Mouse (Mus musculus): ENCODE results near the gene Mgat3. TPM values are rescaled to one million over a fixed set of nuclear protein-coding genes. Genes with fewer than 3 reads are reported as not detected.

Mgat3 gene
- polyA plus RNA-seq, 1 experiment from 2014 or later: 10.5 TPM

GRCm38 (mm10) chr15:80249672-80250071, 76.2 kb downstream of the Mgat3 start:
- Histone ChIP-seq H3K27me3 (replicated peaks; ENCODE audit: control insufficient read depth, insufficient read depth, low read length) (no peaks in the 10 kb centered on the region), H3K9me3 (ENCODE audit: control insufficient read depth, low read length) (no peaks in the 10 kb centered on the region), H3K9ac (ENCODE audit: low read length) (no peak overlapping the region), H3K4me1 (replicated peaks; ENCODE audit: control insufficient read depth, insufficient read depth, low read length) (peaks cover 12% of the 10 kb centered on the region; the same call in 1 of the 2 replicates), H3K4me3 (ENCODE audit: low read depth, low read length) (no peak overlapping the region), H3K36me3 (ENCODE audit: control insufficient read depth, insufficient read depth, low read length) (peaks cover 75% of the 10 kb centered on the region), H3K27ac (ENCODE audit: low read depth) (no peak overlapping the region), H3K4me2 (ENCODE audit: low read length) (no peak overlapping the region)
- ATAC-seq (replicated peaks; ENCODE audit: low FRiP score, low TSS enrichment, low read depth) (no peak), DNase-seq (ENCODE audit: low spot score) (no peak)
- WGBS: 96% methylated on average over 10 of the region's 10 CpGs

- H3K4me1 ChIP-seq (replicated peaks; ENCODE audit: control insufficient read depth, insufficient read depth, low read length): peaks cover 12% of the 10 kb centered on the region; the same call in 1 of the 2 replicates
- no peak overlapping the region for H3K4me3 ChIP-seq (ENCODE audit: low read depth, low read length)
- no peak overlapping the region for H3K27ac ChIP-seq (ENCODE audit: low read depth)
- ATAC-seq (replicated peaks; ENCODE audit: low FRiP score, low TSS enrichment, low read depth) (no peak), DNase-seq (ENCODE audit: low spot score) (no peak)
- H3K9me3 ChIP-seq (ENCODE audit: control insufficient read depth, low read length): no peaks in the 10 kb centered on the region
- no peaks in the 10 kb centered on the region for H3K27me3 ChIP-seq (replicated peaks; ENCODE audit: control insufficient read depth, insufficient read depth, low read length)
- 85% methylated on average over 6 of the region's 6 CpGs for WGBS
- no peak overlapping the region for H3K4me2 ChIP-seq (ENCODE audit: low read length)
- no peak overlapping the region for H3K9ac ChIP-seq (ENCODE audit: low read length)
- H3K36me3 ChIP-seq (ENCODE audit: control insufficient read depth, insufficient read depth, low read length): peaks cover 69% of the 10 kb centered on the region
Measured at GRCm38 (mm10) chr15:80250586-80250985, 77.1 kb downstream of the Mgat3 start.

DNA sequence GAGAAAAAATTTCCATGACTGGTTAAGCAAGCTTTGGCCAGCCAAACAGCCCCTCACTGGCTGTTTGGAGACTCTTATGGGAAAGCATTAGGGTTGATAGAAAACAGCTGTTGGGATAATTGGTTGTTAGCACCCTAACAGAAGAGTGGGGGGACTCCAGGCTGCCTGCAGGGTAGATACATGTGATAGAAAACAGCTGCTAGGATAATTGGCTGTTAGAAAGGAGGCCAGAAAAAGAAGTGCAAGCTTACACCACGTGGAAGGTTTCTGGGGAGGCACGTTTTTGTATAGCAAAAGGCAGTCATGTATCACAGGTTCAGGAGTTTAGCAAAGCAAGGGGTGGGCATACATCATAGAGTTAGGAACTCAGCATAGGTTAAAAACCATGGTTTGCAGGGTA, 80.0 kb downstream of the Mgat3 start:
- peak overlapping the region; percentile 99 for H3K27ac ChIP-seq (ENCODE audit: low read depth)
- DNase-seq (ENCODE audit: low spot score): peak; percentile 59
- H3K27me3 ChIP-seq (replicated peaks; ENCODE audit: control insufficient read depth, insufficient read depth, low read length): no peaks in the 10 kb centered on the region
- no peak for ATAC-seq (replicated peaks; ENCODE audit: low FRiP score, low TSS enrichment, low read depth)
- H3K9ac ChIP-seq (ENCODE audit: low read length): no peak overlapping the region
- H3K4me2 ChIP-seq (ENCODE audit: low read length): 0 out of 2 replicates have a peak overlapping the region, but pooled peaks have one; percentile 69
- H3K4me1 ChIP-seq (replicated peaks; ENCODE audit: control insufficient read depth, insufficient read depth, low read length): peaks cover 27% of the 10 kb centered on the region
- H3K9me3 ChIP-seq (ENCODE audit: control insufficient read depth, low read length): no peaks in the 10 kb centered on the region
- peaks cover 65% of the 10 kb centered on the region for H3K36me3 ChIP-seq (ENCODE audit: control insufficient read depth, insufficient read depth, low read length)
- 34% methylated on average over 2 of the region's 2 CpGs for WGBS
- no peak overlapping the region for H3K4me3 ChIP-seq (ENCODE audit: low read depth, low read length)

GRCm38 (mm10) chr15:80254207-80254606, 80.7 kb downstream of the Mgat3 start:
- Histone ChIP-seq H3K27me3 (replicated peaks; ENCODE audit: control insufficient read depth, insufficient read depth, low read length) (no peaks in the 10 kb centered on the region), H3K27ac (ENCODE audit: low read depth) (peak overlapping the region; percentile 99), H3K9ac (ENCODE audit: low read length) (peak overlapping the region; percentile 62), H3K4me2 (ENCODE audit: low read length) (peak overlapping the region; percentile 69), H3K4me3 (ENCODE audit: low read depth, low read length) (peak overlapping the region; percentile 100), H3K36me3 (ENCODE audit: control insufficient read depth, insufficient read depth, low read length) (peaks cover 63% of the 10 kb centered on the region), H3K4me1 (replicated peaks; ENCODE audit: control insufficient read depth, insufficient read depth, low read length) (peaks cover 27% of the 10 kb centered on the region), H3K9me3 (ENCODE audit: control insufficient read depth, low read length) (no peaks in the 10 kb centered on the region)
- ATAC-seq (replicated peaks; ENCODE audit: low FRiP score, low TSS enrichment, low read depth): no peak
- WGBS: 41% methylated on average over 6 of the region's 6 CpGs
- DNase-seq (ENCODE audit: low spot score): no peak

- WGBS: under 1% methylated on average over 61 of the region's 62 CpGs
- peaks cover 27% of the 10 kb centered on the region for H3K4me1 ChIP-seq (replicated peaks; ENCODE audit: control insufficient read depth, insufficient read depth, low read length)
Measured at GRCm38 (mm10) chr15:80254847-80255645, 81.5 kb downstream of the Mgat3 start, which contains the start of gene Atf4. Gene Atf4, plus strand, starts transcription at chr15:80255184.

DNA sequence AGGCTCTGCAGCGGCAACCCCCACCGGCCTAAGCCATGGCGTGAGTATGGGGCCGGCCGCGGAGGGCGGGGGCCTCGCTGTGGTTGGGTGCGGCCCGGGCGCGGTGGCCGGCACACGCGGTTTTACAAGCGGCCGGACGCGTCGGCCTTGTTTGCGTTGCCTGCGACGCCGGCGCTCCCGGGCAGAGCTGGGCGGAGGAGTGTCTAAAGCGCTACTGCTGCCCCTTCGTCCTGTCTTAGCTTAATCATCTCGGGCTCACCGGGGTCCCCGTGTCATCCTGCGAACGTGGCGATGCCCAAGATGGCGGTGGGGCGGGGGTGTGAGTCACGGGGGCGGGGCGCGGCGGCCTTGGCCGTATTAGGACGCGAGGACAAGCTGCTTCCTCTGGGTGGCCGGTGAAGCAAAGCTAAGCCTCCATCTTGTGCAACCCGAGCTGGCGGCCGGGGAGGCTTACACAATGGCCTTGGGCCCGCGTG, 82.2 kb downstream of the Mgat3 start:
- H3K9ac ChIP-seq (ENCODE audit: low read length): peak overlapping the region; percentile 100
- peak; percentile 92 for DNase-seq (ENCODE audit: low spot score)
- peak overlapping the region; percentile 97 for H3K4me2 ChIP-seq (ENCODE audit: low read length)
- H3K36me3 ChIP-seq (ENCODE audit: control insufficient read depth, insufficient read depth, low read length): peaks cover 61% of the 10 kb centered on the region
- peak overlapping the region; percentile 99 for H3K27ac ChIP-seq (ENCODE audit: low read depth)
- H3K4me1 ChIP-seq (replicated peaks; ENCODE audit: control insufficient read depth, insufficient read depth, low read length): peaks cover 27% of the 10 kb centered on the region
- ATAC-seq (replicated peaks; ENCODE audit: low FRiP score, low TSS enrichment, low read depth): peak; percentile 32
- no peaks in the 10 kb centered on the region for H3K9me3 ChIP-seq (ENCODE audit: control insufficient read depth, low read length)
- H3K27me3 ChIP-seq (replicated peaks; ENCODE audit: control insufficient read depth, insufficient read depth, low read length): no peaks in the 10 kb centered on the region
- under 1% methylated on average over 51 of the region's 51 CpGs for WGBS
- peak overlapping the region; percentile 100 for H3K4me3 ChIP-seq (ENCODE audit: low read depth, low read length)

More at GRCm38 (mm10) chr15:80254847-80255645, 81.5 kb downstream of the Mgat3 start, which contains the start of gene Atf4:
- Histone ChIP-seq H3K4me2 (ENCODE audit: low read length) (peak within 1 kb of the TSS; percentile 97), H3K27me3 (replicated peaks; ENCODE audit: control insufficient read depth, insufficient read depth, low read length) (no peaks in the 10 kb centered on the region), H3K9ac (ENCODE audit: low read length) (peak within 1 kb of the TSS; percentile 100), H3K4me3 (ENCODE audit: low read depth, low read length) (peak within 1 kb of the TSS; percentile 100), H3K27ac (ENCODE audit: low read depth) (peak within 1 kb of the TSS; percentile 99), H3K36me3 (ENCODE audit: control insufficient read depth, insufficient read depth, low read length) (peaks cover 61% of the 10 kb centered on the region), H3K9me3 (ENCODE audit: control insufficient read depth, low read length) (no peaks in the 10 kb centered on the region)
- ATAC-seq (replicated peaks; ENCODE audit: low FRiP score, low TSS enrichment, low read depth) (peak; percentile 92), DNase-seq (ENCODE audit: low spot score) (peak; percentile 99)

- peaks cover 60% of the 10 kb centered on the region for H3K36me3 ChIP-seq (ENCODE audit: control insufficient read depth, insufficient read depth, low read length)
- WGBS: 9% methylated on average over 16 of the region's 16 CpGs
- H3K4me1 ChIP-seq (replicated peaks; ENCODE audit: control insufficient read depth, insufficient read depth, low read length): peaks cover 27% of the 10 kb centered on the region
- peak overlapping the region; percentile 100 for H3K9ac ChIP-seq (ENCODE audit: low read length)
- H3K27ac ChIP-seq (ENCODE audit: low read depth): peak overlapping the region; percentile 99
- H3K27me3 ChIP-seq (replicated peaks; ENCODE audit: control insufficient read depth, insufficient read depth, low read length): no peaks in the 10 kb centered on the region
- H3K4me2 ChIP-seq (ENCODE audit: low read length): peak overlapping the region; percentile 97
- no peak for DNase-seq (ENCODE audit: low spot score)
- ATAC-seq (replicated peaks; ENCODE audit: low FRiP score, low TSS enrichment, low read depth): no peak
- H3K9me3 ChIP-seq (ENCODE audit: control insufficient read depth, low read length): no peaks in the 10 kb centered on the region
- H3K4me3 ChIP-seq (ENCODE audit: low read depth, low read length): peak overlapping the region; percentile 100
Measured at GRCm38 (mm10) chr15:80256242-80256641, 82.7 kb downstream of the Mgat3 start.

- Histone ChIP-seq H3K4me3 (ENCODE audit: low read depth, low read length) (peak overlapping the region; percentile 100), H3K9me3 (ENCODE audit: control insufficient read depth, low read length) (no peaks in the 10 kb centered on the region), H3K4me2 (ENCODE audit: low read length) (peak overlapping the region; percentile 97), H3K9ac (ENCODE audit: low read length) (peak overlapping the region; percentile 100), H3K4me1 (replicated peaks; ENCODE audit: control insufficient read depth, insufficient read depth, low read length) (peaks cover 27% of the 10 kb centered on the region), H3K27me3 (replicated peaks; ENCODE audit: control insufficient read depth, insufficient read depth, low read length) (no peaks in the 10 kb centered on the region), H3K27ac (ENCODE audit: low read depth) (peak overlapping the region; percentile 99), H3K36me3 (ENCODE audit: control insufficient read depth, insufficient read depth, low read length) (peaks cover 54% of the 10 kb centered on the region)
- DNase-seq (ENCODE audit: low spot score) (no peak), ATAC-seq (replicated peaks; ENCODE audit: low FRiP score, low TSS enrichment, low read depth) (no peak)
- WGBS: 61% methylated on average over 12 of the region's 12 CpGs
Measured at GRCm38 (mm10) chr15:80256656-80257601, 83.4 kb downstream of the Mgat3 start.

Data from intestine, embryonic 14.5 days (tissue).